Mouse (Mus musculus): ENCODE measurements at regions not wholly inside any gene's neighbourhood (a gene's known extent, or its start where the extent isn't known, plus 50 kb on each side); places are given as distances from the start of the nearest gene placed in this dataset.
"Not testable (repeated sequence)": the region's sequence is repeated elsewhere in the genome, so short reads cannot be mapped to it uniquely, and the experiment has no call there.

GRCm38 (mm10) chr7:64021241-64022108, 82.8 kb upstream of the Klf13 start:
- 70% methylated on average over 9 of the region's 9 CpGs for WGBS
- no peak for TF ChIP-seq POLR2A (IDR thresholded peaks at IDR 0.05; ENCODE audit: borderline replicate concordance, control insufficient read depth, low read depth, low read length)
- TF ChIP-seq CTCF (IDR thresholded peaks at IDR 0.05; ENCODE audit: control insufficient read depth, insufficient read depth, low read length) = no peak
- no peak overlapping the region for H3K4me3 ChIP-seq (replicated peaks; ENCODE audit: control insufficient read depth, low read depth, low read length)
- peak overlapping the region; percentile 46 for H3K27ac ChIP-seq (ENCODE audit: control insufficient read depth, insufficient read depth, low read depth, low read length, poor library complexity)
- peaks cover 12% of the 10 kb centered on the region for H3K4me1 ChIP-seq (ENCODE audit: control insufficient read depth, insufficient read depth, low read length)

GRCm38 (mm10) chr7:64018107-64018506, 79.4 kb upstream of the Klf13 start:
- no peak overlapping the region for H3K4me3 ChIP-seq (replicated peaks; ENCODE audit: control insufficient read depth, low read depth, low read length)
- peaks cover 15% of the 10 kb centered on the region for H3K4me1 ChIP-seq (ENCODE audit: control insufficient read depth, insufficient read depth, low read length)
- 81% methylated on average over 3 of the region's 3 CpGs for WGBS
- H3K27ac ChIP-seq (ENCODE audit: control insufficient read depth, insufficient read depth, low read depth, low read length, poor library complexity) = no peak overlapping the region
- TF ChIP-seq POLR2A (IDR thresholded peaks at IDR 0.05; ENCODE audit: borderline replicate concordance, control insufficient read depth, low read depth, low read length) (no peak), CTCF (IDR thresholded peaks at IDR 0.05; ENCODE audit: control insufficient read depth, insufficient read depth, low read length) (no peak)

GRCm38 (mm10) chr7:64016874-64017273, 78.2 kb upstream of the Klf13 start:
- WGBS = 88% methylated on average over 3 of the region's 3 CpGs
- peaks cover 15% of the 10 kb centered on the region for H3K4me1 ChIP-seq (ENCODE audit: control insufficient read depth, insufficient read depth, low read length)
- no peak overlapping the region for H3K27ac ChIP-seq (ENCODE audit: control insufficient read depth, insufficient read depth, low read depth, low read length, poor library complexity)

GRCm38 (mm10) chr7:64015136-64015535, 76.4 kb upstream of the Klf13 start:
- H3K4me3 ChIP-seq (replicated peaks; ENCODE audit: control insufficient read depth, low read depth, low read length); H3K27ac ChIP-seq (ENCODE audit: control insufficient read depth, insufficient read depth, low read depth, low read length, poor library complexity); H3K4me1 ChIP-seq (ENCODE audit: control insufficient read depth, insufficient read depth, low read length): not testable (repeated sequence)
- 91% methylated on average over 2 of the region's 2 CpGs for WGBS

More at GRCm38 (mm10) chr7:64016874-64017273, 78.2 kb upstream of the Klf13 start:
- TF ChIP-seq POLR2A (IDR thresholded peaks at IDR 0.05; ENCODE audit: borderline replicate concordance, control insufficient read depth, low read depth, low read length) (no peak), CTCF (IDR thresholded peaks at IDR 0.05; ENCODE audit: control insufficient read depth, insufficient read depth, low read length) (no peak)
- H3K4me3 ChIP-seq (replicated peaks; ENCODE audit: control insufficient read depth, low read depth, low read length) = no peak overlapping the region

GRCm38 (mm10) chr7:64014227-64014626, 75.5 kb upstream of the Klf13 start:
- TF ChIP-seq POLR2A (IDR thresholded peaks at IDR 0.05; ENCODE audit: borderline replicate concordance, control insufficient read depth, low read depth, low read length) = no peak
- TF ChIP-seq CTCF (IDR thresholded peaks at IDR 0.05; ENCODE audit: control insufficient read depth, insufficient read depth, low read length) = no peak
- no peak overlapping the region for H3K4me3 ChIP-seq (replicated peaks; ENCODE audit: control insufficient read depth, low read depth, low read length)
- WGBS = 48% methylated on average over 7 of the region's 7 CpGs
- H3K27ac ChIP-seq (ENCODE audit: control insufficient read depth, insufficient read depth, low read depth, low read length, poor library complexity) = no peak overlapping the region; the same call in 1 of the 2 replicates
- peaks cover 10% of the 10 kb centered on the region for H3K4me1 ChIP-seq (ENCODE audit: control insufficient read depth, insufficient read depth, low read length)

- Histone ChIP-seq H3K4me1 (ENCODE audit: control insufficient read depth, insufficient read depth, low read length) (peaks cover 10% of the 10 kb centered on the region), H3K4me3 (replicated peaks; ENCODE audit: control insufficient read depth, low read depth, low read length) (no peak overlapping the region), H3K27ac (ENCODE audit: control insufficient read depth, insufficient read depth, low read depth, low read length, poor library complexity) (no peak overlapping the region; the same call in 1 of the 2 replicates)
- TF ChIP-seq POLR2A (IDR thresholded peaks at IDR 0.05; ENCODE audit: borderline replicate concordance, control insufficient read depth, low read depth, low read length) = no peak
- TF ChIP-seq CTCF (IDR thresholded peaks at IDR 0.05; ENCODE audit: control insufficient read depth, insufficient read depth, low read length) = no peak
- WGBS = 25% methylated on average over 5 of the region's 5 CpGs
These were observed 74.4 kb upstream of the Klf13 start for GRCm38 (mm10) chr7:64013023-64013547.

GRCm38 (mm10) chr7:64012268-64012601, 73.5 kb upstream of the Klf13 start:
- H3K4me3 ChIP-seq (replicated peaks; ENCODE audit: control insufficient read depth, low read depth, low read length) = peak overlapping the region; percentile 55
- WGBS = 41% methylated on average over 8 of the region's 8 CpGs
- TF ChIP-seq POLR2A (IDR thresholded peaks at IDR 0.05; ENCODE audit: borderline replicate concordance, control insufficient read depth, low read depth, low read length) = no peak
- TF ChIP-seq CTCF (IDR thresholded peaks at IDR 0.05; ENCODE audit: control insufficient read depth, insufficient read depth, low read length) = no peak
- H3K27ac ChIP-seq (ENCODE audit: control insufficient read depth, insufficient read depth, low read depth, low read length, poor library complexity) = peak overlapping the region; percentile 97
- H3K4me1 ChIP-seq (ENCODE audit: control insufficient read depth, insufficient read depth, low read length) = peaks cover 10% of the 10 kb centered on the region

- Histone ChIP-seq H3K27ac (ENCODE audit: control insufficient read depth, insufficient read depth, low read depth, low read length, poor library complexity) (peak overlapping the region; percentile 97), H3K4me1 (ENCODE audit: control insufficient read depth, insufficient read depth, low read length) (peaks cover 10% of the 10 kb centered on the region), H3K4me3 (replicated peaks; ENCODE audit: control insufficient read depth, low read depth, low read length) (peak overlapping the region; percentile 55)
- whole genome bisulfite sequencing = 2% methylated on average over 13 of the region's 13 CpGs
- TF ChIP-seq CTCF (IDR thresholded peaks at IDR 0.05; ENCODE audit: control insufficient read depth, insufficient read depth, low read length) = no peak
- no peak for TF ChIP-seq POLR2A (IDR thresholded peaks at IDR 0.05; ENCODE audit: borderline replicate concordance, control insufficient read depth, low read depth, low read length)
These were observed 73.0 kb upstream of the Klf13 start for GRCm38 (mm10) chr7:64011563-64012267.

Measured in bone marrow, adult 2 months (tissue).